Mouse (Mus musculus) CD4-positive, CD25-positive, alpha-beta regulatory T cell, adult 9 weeks (primary cell): Measurements from ENCODE around the gene Pdcd10. TPM values are rescaled to one million over a fixed set of nuclear protein-coding genes. Genes with fewer than 3 reads are reported as not detected.

Experiments used
- polyA plus RNA-seq: library from polyadenylated mRNA; unstranded; fragments of 100-300 nt; shearing (Covaris generic); gene quantifications from one replicate; pipeline ENCODE4 v1.2.1, GENCODE M21; 2017

Gene Pdcd10
- polyA plus RNA-seq, result 218 TPM

GRCm38 (mm10) chr3:75556695-75557291 is at the start of gene Pdcd10:
Gene Pdcd10 (minus strand): TSS chr3:75556856.

GRCm38 (mm10) chr3:75557292-75557691 is 636 bp upstream of the Pdcd10 start, which contains the start of gene Serpini1:
Gene Serpini1 (plus strand): TSS chr3:75557547.

GRCm38 (mm10) chr3:75482056-75482455 is 74.6 kb downstream of the Pdcd10 start, which contains the start of gene Wdr49:
Gene Wdr49 (minus strand): TSS chr3:75482156.

Other genes starting within 250 kb of the Pdcd10 start
- gene Wdr49, start 74.7 kb downstream of the Pdcd10 start, polyA plus RNA-seq, result 0.32 TPM
- 21.6 TPM for gene Serpini1, start 691 bp upstream of the Pdcd10 start, polyA plus RNA-seq
- not detected for gene Gm29133, start 191.3 kb upstream of the Pdcd10 start, polyA plus RNA-seq